In genomic region chr11:4270744-4271459, GRCm38 (mm10) we compare ENCODE assay signal across 9 mouse cellular contexts. TPM values are rescaled to one million over a fixed set of nuclear protein-coding genes. Genes with fewer than 3 reads are reported as not detected.
A peak's percentile ranks its signal among the peaks of the same experiment; 100 is the strongest.
DNase-seq lines count a peak whose midpoint lies in the region.
"Had no signal": no experiment of that assay in that cellular context is flagged by ENCODE, and none has a peak within 500 bp of the region (broad histone marks: within the 10 kb centered on the region; RNA-seq: fewer than 3 reads in every experiment).

No protein-coding gene starts in this region.

- peak; percentile 43 for DNase-seq in adrenal gland, postnatal 14 days
- DNase-seq in adrenal gland, adult (ENCODE audit: inconsistent age in 2 of 2, low spot score in 1 of 2): no peak
- DNase-seq in urinary bladder, postnatal 14 days (ENCODE audit: low spot score): peak; percentile 71
- DNase-seq in urinary bladder, adult 2 months (ENCODE audit: low spot score): no peak
- peak; percentile 60 for DNase-seq in induced T-regulatory cell, adult 2 months (ENCODE audit: low read depth)
- DNase-seq in urinary bladder, postnatal 36 days (ENCODE audit: low spot score in 2 of 2): peak; percentile 47 to 68
- DNase-seq in frontal cortex, postnatal 36 days (ENCODE audit: low spot score in 2 of 2): no peak
- DNase-seq in ovary, postnatal 10 days (ENCODE audit: low spot score): no peak

RNA-seq across cellular contexts. Expression of gene Lif, which starts 13.5 kb away (rescaled TPM):
- total RNA-seq in adrenal gland, postnatal 14 days (2021): 0.44 and 0.90 TPM in 2 replicates
- 2.5 and 2.8 TPM in 2 replicates for polyA plus RNA-seq in urinary bladder, adult 2 months (2012; rRNA removed)

RNA-seq across cellular contexts. Expression of gene Osm, which starts 34.7 kb away (rescaled TPM):
- 0.41 TPM in 1 of 2 replicates, not detected in the other for total RNA-seq in adrenal gland, postnatal 14 days (2021)
- 0.28 and 0.39 TPM in 2 replicates for polyA plus RNA-seq in urinary bladder, adult 2 months (2012; rRNA removed)
- polyA plus RNA-seq: C2C12 had no signal

RNA-seq across cellular contexts. Expression of gene Castor1, which starts 52.9 kb away (rescaled TPM):
- total RNA-seq in adrenal gland, postnatal 14 days (2021): 6.1 and 8.5 TPM in 2 replicates
- 19.7 and 19.8 TPM in 2 replicates for polyA plus RNA-seq in urinary bladder, adult 2 months (2012; rRNA removed)

Comparison
In these comparisons a context has a peak if more than half of its experiments do, and no peak if none do; other contexts are left out.
1. DNase-seq: peak in adrenal gland, postnatal 14 days (single experiment), urinary bladder, postnatal 14 days (single experiment), induced T-regulatory cell, adult 2 months (single experiment) and urinary bladder, postnatal 36 days (2 of 2); none in adrenal gland, adult (0 of 2), urinary bladder, adult 2 months (single experiment), frontal cortex, postnatal 36 days (0 of 2) and ovary, postnatal 10 days (single experiment).